Mouse (Mus musculus) kidney, adult 9 months (tissue): Measurements from ENCODE around the gene Flrt1.
"Not testable (repeated sequence)": the region's sequence is repeated elsewhere in the genome, so short reads cannot be mapped to it uniquely, and the experiment has no call there.

Experiments
- DNase-seq: peaks from one replicate; pipeline ENCODE4 v3.0.0; 2022

Gene Flrt1

DNA sequence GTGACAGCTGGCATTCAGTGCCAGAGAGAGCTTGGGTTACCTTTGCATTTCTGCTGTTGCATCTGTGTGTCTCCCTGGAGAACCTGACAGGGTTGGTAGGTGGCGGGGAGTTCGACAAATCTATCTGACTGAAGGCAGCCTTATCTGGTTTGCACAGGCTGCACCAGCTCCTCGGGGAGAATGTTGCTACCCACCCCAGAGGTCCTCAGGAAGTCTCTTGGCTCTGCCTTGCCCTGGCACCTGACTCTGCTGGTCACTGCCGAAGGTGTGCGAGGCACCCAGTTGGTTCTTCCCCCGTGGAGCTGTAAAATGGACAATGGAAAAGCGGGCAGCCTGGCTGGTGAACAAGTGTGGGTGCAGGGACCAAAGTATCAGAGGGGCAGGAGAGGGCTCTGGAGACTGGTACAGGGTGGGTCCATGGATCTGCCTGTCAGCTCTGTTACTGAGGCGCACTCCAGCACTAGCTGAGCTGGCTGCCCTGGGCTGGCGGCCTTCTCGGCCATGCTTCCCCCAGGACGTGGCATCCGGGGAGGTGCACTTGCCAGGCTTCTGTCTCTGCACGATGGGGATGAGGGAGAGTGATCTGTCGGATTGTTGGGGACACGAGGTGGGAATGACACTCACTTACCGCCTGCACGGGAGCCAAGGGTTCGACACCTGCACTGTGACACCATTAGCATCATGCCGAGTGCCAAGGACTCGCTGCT lies 38.0 kb downstream of the Flrt1 start:
- DNase-seq = no peak

DNA sequence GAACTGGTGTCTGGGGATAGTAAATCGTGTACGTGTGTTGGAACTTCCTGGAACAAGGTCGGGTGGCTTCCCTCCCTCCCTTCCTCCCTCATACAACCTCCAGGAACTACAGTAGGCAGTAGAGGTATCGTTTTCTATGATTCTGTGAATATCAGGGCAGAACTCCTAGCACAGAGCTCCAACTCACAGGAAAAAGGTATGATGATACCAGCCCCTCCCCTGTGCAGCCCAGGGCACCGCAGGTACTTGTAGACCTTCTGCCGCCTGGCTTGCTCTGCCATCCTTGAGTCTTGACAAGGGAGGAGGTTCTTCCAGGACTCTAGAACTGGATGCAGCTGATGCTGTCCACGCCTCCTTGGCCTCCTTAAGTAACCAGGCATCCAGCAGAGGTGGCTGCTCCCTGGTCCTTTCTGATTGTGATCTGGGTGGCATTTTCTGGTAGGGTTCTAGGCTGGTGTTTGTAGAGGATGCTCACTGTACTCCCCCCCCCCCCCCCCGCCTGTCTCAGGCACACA lies 38.6 kb downstream of the Flrt1 start:
- no peak for DNase-seq

DNA sequence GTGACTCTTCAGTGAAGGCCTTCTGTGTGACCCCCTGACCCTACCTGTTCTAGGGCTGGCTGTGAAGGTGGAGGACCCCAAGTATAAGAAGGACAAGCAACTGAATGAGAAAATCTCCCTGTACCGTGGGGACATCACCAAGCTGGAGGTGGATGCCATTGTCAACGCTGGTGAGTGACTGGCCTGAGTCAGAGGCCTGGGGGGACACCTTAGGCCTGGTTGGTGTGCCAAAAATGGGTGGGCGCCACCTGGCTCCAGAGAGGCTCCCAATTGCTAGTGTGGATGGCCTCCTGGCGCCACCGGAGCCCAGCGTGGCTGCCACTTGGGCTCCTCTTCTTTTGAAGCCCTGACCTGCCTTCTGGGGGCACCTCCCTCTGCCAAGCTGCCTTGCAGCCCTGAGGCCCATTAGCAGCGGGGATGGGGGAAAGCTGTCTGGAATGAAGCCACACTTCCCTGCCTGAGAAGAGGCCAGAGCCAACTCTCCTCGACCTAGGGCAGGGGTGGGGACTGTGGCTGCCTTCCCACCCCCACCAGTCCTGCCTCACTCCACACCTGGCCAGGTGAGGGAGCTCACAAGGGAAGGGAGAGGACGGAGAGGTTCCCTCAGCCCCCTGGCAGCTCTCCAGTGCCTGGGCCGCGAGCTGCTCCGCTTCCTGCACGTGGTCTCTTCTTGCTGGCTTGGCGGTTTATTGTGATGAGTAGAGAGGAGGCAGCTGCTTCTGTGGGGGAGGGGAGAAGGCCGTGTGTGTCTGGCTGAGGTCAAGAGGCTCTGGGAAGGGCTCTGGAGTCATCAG lies 39.3 kb downstream of the Flrt1 start:
- peak; percentile 76 for DNase-seq

DNA sequence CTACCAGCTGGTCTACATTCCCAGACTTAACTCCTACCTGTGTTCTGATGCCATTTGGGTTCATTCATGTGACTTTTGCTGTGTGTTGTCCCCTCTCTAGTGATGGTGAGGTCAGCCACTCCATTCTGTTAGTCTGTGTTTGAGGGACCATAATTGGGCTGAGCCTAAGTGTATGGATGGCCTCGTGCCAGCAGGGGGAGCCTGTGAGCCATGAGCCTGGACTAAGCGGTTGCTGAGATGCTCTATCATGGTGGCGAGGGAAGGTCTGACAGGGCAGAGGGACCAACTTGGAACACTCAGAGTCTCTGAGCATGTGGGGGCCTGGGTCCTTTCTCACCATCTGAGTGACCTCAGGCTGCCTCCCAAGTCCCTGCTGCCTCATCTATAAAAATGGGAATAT lies 41.0 kb downstream of the Flrt1 start:
- peak; percentile 83 for DNase-seq

DNA sequence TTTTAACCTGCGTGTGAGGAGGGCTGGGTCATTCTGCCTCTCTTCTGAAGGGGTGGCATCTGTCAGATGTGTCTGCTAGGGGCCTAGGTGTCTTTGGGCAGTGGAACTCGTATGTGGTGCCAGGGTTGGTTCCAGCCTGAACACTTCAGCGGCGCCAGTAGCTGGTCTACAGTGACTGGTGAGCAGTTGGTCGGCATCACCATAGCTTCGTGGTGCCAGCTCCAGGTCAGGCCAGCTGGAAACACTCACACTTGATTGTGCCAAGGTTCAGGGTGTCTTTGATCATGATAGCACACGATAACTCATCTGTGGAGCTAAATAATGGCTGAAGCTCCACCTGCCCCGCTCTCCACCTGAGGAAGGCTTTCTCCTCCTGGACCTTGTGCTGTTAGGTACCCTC lies 42.6 kb downstream of the Flrt1 start:
- DNase-seq = no peak

DNA sequence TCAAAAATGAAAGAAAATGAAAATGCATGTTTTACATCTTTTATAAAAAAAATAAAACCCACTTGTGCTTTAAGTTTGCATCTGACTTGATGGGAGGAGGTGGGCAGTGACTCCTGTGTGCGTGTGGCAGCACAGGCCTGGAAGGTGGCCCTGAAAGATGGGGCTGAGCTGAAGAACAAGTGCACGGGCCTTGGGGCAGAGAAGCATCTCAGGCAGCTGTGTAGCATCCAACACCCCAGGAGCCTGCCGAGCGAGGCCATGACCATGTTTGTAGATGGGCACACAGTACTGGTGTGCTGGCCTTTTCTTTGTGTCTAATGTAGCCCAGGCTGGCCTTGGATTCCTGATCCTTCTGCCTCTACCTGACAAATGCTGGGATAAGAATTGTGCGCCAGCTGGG lies 43.4 kb downstream of the Flrt1 start:
- no peak for DNase-seq

DNA sequence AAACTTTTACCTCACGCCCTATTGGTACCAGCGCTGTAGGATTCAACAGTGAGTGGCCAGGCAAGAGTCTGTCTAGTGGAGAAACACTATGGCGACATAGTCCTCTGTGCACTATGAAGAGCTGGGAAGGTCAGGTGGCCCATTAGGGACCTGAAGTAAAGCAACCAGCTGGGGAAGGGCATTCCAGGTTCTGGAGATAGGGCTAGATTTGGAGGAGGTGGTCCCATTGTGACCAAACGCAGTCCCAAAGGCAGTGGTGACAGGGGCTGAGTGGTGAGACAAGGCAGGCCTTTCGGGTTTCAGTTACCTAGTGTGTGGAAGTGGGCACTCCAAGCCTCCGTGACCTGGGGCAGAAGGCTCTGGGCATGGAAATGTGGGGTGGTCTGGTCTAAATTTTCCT lies 47.0 kb downstream of the Flrt1 start:
- DNase-seq = no peak

DNA sequence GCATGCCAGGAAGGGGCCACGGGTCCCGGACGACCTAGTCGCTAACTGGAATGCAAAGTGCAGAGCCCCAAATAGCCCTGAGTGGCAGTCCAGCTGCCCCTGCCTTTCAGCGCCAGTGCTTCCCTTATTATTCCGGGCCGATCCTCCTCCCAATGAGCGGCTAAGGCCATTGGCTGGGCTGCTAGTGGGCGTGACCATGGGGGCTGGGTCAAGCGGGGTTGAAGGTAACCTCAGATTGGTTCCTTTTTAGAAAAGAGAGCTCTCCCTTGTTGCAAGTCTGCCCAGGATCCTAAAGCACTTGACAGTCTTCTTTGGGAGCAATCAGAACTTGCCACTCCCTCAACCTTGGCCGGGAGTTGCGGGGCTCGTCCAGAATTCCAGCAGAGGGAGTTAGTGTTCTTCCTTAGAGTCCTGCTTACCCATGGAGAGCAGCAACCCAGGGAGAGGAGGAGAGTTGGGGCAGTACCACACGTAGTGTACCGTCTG lies 47.8 kb downstream of the Flrt1 start:
- DNase-seq = peak; percentile 95

DNA sequence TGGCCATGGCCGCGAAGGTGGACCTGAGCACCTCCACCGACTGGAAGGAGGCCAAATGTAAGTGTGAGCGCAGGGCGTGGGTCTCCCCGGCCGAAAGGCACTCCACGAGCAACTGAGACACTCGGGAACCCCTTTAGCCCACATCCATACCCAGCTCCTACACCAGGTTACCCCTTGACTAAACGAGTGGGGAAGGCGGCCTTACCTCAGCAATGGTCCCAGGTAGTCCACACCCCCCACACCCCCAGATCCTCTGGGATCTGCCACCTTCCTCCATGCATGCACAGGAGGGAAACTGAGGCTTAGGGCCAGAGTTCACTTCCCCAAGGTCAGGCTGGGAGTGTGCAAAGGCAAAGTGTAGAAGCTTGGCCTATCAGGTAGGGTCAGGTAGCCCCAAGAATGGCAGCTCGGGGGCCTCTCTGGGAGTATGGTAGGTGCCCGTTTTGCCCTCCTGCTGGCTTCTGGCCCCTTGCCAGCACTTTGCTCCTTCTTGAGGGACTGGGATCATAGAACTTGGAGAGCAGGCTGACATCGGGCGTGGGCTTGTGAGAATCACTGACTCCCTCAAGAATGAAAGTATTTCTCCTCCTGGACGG lies 48.3 kb downstream of the Flrt1 start:
- no peak for DNase-seq

DNA sequence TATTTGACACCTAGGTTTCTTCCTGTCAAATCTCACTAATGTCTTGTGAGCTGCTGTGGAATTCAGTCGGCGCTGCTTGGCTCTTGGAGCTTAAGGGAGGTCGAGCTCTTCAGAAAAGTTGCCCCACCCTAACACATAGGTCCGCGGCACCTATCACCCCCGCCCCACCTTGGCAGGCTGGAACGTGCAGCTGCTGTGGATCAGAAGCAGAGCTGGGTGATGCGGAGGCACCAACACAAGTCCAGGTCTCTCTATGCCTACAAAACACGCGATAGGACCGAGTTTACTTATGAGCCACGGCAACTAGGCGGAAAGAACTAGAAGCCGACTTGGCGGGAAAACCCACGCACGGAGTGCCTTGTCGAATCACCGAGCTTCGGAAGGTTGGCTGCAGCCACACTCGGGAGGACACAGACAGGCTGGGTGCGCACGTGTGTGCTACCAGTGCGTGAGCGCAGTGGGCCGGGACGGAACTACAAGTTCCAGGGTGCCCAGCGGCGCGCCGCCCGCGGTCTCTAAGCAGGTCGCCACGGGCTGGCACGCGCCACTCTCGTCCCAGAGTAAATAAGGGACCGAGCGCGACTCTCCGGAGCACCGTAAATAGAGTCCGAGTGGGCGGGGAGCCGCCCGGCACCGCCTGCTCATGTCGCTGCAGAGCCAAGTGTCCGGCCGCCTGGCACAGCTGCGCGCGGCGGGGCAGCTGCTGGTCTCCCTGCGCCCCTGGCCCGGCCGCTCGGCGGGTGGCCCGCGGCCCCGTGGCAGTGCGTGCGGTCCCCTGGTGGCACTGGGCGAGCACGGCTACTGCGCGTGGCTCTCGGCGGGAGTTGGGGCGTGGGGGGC lies 49.1 kb downstream of the Flrt1 start, which contains the start of gene Macrod1:
Macrod1 (plus strand) TSS at position 563 of the 840 bp plus-strand sequence.
- DNase-seq = peak; percentile 89

DNA sequence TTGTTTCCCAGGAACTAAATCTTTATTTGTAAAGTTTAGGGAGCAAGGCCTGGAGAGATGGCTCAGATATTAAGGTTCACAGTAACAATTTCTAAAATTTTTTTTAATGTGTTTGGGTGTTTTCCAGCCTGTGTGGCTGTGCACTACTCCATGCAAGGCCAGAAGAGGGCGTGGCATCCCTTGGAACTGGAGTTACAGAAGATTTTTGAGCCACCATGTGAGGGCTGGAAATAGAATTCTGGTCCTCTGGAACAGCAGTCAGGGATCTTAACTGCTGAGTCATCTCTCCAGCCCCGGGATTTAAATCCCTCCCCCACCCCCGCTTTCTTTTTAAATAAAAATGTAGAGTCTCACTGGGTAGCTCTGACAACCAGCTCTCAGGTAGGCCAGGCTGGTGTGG lies 50.4 kb downstream of the Flrt1 start:
- DNase-seq = no peak

DNA sequence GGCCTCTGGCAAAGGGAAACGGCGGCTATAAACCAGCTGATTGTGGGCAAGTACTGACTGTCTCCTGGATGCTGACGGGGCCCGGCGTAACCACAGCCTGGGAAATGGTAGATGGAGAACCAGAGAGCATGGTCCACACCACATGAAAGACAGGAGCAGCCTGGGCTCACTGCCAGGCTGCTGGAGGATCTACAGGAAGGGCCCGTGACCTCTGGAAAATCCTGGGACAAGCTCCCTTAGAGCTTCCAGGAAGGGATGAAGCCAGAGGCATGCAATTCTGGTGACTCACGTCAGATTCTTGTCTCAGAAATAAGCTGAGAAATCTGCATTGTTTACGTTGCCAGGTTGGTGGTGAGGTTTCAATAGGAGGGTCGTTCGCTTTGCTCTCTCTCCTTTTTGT lies 50.8 kb downstream of the Flrt1 start:
- DNase-seq = peak; percentile 46

DNA sequence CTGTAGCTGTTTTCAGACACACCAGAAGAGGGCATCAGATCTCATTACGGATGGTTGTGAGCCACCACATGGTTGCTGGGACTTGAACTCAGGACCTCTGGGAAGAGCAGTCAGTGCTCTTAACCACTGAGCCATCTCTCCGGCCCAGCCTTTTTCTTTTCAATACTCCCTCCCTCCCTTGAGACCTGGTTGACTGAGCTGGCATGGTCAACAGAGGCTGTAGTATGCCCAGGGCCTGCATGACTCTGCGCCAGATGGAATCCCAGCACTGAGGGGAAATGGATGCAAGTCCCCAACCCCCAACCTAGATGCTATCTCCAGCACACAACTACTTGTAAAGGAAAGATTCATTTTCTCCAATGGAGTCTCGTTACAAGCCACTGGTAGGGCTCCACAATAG lies 52.1 kb downstream of the Flrt1 start:
- not testable (repeated sequence) for DNase-seq

DNA sequence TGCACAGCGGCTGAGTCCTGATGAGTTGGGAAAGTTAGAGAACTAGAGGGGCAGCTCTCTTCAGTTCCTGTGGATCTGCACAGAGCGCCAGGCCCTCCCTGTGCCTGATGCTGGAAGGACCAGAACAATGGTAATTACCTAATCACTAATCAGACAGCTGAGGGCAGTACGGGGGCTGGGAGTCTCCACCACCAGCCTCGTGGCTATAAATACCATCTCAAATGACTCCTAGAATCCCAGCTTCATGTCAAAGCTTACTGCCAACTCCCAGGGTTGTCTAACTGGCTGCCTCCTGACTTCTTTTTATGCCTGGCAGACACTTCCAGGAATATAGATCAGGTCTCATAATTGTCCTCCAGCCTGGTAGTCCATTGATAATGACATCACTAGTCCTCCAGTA lies 60.8 kb downstream of the Flrt1 start:
- no peak for DNase-seq

DNA sequence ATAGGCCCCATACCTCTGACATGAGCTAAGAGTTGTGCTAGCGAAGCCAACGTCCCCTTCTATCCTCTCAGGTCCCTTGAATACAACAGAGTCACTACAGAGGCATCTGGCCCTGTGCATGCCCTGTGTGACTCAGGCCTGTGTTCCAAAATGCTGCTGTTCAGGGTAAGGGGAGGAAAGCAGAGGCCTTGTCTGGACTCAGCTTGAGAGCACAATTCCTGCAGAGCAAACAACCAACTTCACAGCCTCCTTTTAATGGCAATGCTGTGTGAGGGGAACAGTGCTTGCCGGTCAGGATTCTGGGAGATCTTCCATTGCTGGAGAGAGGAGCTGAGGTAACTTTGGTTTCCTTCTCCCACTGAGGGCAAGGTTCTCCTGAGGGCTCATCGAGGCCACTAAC lies 61.2 kb downstream of the Flrt1 start:
- DNase-seq = no peak
